Mouse (Mus musculus): Measurements from ENCODE around the gene Gm10413. TPM values are rescaled to one million over a fixed set of nuclear protein-coding genes. Genes with fewer than 3 reads are reported as not detected.
"Not testable (repeated sequence)": the region's sequence is repeated elsewhere in the genome, so short reads cannot be mapped to it uniquely, and the experiment has no call there.

The Gm10413 gene
- total RNA-seq (2021): not detected

DNA sequence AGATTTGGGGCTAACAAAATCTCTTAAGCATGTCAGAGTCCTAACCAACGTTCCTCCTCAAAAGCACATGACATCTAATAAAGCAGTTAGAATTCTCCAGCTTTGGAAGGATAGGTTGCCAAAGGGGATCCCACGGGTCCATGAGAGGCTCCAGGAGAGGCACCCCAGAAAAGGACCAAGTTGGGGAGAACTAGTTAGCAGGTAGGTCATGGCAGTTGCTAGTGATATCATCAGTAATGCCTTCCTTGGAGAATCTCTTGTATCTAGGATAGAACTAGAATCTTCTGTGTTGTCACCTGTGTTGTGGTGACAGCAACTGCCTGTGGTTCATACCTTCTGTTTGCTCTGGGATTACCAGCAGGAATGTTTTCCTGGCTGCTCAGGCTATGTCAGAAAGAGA, at the start of gene Gm10413:
Gene Gm10413 (plus strand): TSS at position 301 of the 400 bp plus-strand sequence.
- DNase-seq; intact Hi-C loops (cut with DNase I): not testable (repeated sequence)

DNA sequence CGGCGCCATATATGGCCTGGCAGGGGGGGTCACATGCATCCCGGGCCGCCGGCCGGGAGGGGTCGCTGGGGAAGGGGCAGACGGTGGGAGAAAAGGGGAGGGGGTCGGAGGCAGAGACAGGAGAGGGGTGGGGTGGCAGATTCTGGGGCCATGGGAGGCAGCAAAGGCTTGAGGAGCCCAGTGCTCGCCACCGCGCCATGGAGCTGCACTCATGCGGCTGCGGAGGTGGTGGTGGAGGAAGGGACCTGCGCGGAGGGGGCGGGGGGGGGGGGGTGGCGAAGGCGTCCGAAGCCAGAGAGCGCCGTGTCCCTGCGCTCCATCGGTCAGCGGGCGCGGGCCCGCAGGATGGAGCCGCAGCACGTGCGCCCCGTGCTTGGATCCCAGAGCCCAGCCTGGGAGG, 17.4 kb downstream of the Gm10413 start, which contains the start of gene Gm10409:
Gene Gm10409 (plus strand): TSS at position 301 of the 400 bp plus-strand sequence.
- intact Hi-C loops (cut with DNase I); DNase-seq: not testable (repeated sequence)

GRCm38 (mm10) chr14:3427803-3428202, 32.9 kb downstream of the Gm10413 start, which contains the start of gene Gm3005:
TSS of gene Gm3005 (plus strand) at chr14:3428103.
- DNase-seq; intact Hi-C loops (cut with DNase I): not testable (repeated sequence)

DNA sequence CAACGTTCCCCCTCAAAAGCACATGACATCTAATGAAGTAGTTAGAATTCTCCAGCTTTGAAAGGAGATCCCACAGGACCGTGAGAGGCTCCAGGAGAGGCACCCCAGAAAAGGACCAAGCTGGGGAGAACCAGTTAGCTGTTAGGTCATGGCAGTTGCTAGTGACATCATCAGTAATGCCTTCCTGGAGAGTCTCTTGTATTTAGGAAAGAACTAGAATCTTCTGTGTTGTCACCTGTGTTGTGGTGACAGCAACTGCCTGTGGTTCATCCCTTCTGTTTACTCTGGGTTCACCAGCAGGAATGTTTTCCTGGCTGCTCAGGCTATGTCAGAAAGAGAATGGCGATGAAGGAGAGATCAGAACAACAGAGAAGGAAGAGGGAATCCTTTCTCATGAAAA, 54.2 kb downstream of the Gm10413 start, which contains the start of gene Gm10408:
Gene Gm10408 (plus strand): TSS at position 301 of the 400 bp plus-strand sequence.
- intact Hi-C loops (cut with DNase I); DNase-seq: not testable (repeated sequence)

Other genes with a start within 250 kb of the Gm10413 start
- under 1 TPM in 1 of 2 experiments, not detected in 1; 0.74 TPM for gene Gm5795, start 206.8 kb upstream of the Gm10413 start, total RNA-seq (2021)
- gene D830030K20Rik, start 186.6 kb upstream of the Gm10413 start, total RNA-seq (2021): 10 to 100 TPM; 10.3 to 13.5 TPM
- 1 to 10 TPM; 1.7 to 1.8 TPM for gene Gm2956, start 62.5 kb upstream of the Gm10413 start, total RNA-seq (2021)
- gene Gm10409, start 17.5 kb downstream of the Gm10413 start, total RNA-seq (2021): 10 to 100 TPM; 18.6 to 18.8 TPM
- 10 to 100 TPM in 1 of 2 experiments, 1 to 10 TPM in 1; 8.2 to 13.0 TPM for gene Gm3005, start 33.0 kb downstream of the Gm10413 start, total RNA-seq (2021)
- gene Gm10408, start 54.3 kb downstream of the Gm10413 start, total RNA-seq (2021): not detected
- gene Gm3012, start 239.4 kb downstream of the Gm10413 start, total RNA-seq (2021): not detected

Data from left cerebral cortex, postnatal 4 days (tissue).